Mouse (Mus musculus): ENCODE data around the gene Chst10. TPM values are rescaled to one million over a fixed set of nuclear protein-coding genes. Genes with fewer than 3 reads are reported as not detected.

The Chst10 gene
- polyA plus RNA-seq, 1 experiment from 2014 or later = 14.3 TPM

GRCm38 (mm10) chr1:38860867-38861524 lies 37.0 kb downstream of the Chst10 start:
- no peaks in the 10 kb centered on the region for H3K27me3 ChIP-seq (ENCODE audit: insufficient read depth, poor library complexity, severe bottlenecking)

GRCm38 (mm10) chr1:38860207-38860606 lies 37.8 kb downstream of the Chst10 start:
- DNase-seq (ENCODE audit: low spot score) = no peak
- H3K4me3 ChIP-seq = no peak overlapping the region
- H3K36me3 ChIP-seq = peaks cover 11% of the 10 kb centered on the region
- no peaks in the 10 kb centered on the region for H3K4me1 ChIP-seq (replicated peaks)
- peaks cover 7% of the 10 kb centered on the region for H3K27me3 ChIP-seq (ENCODE audit: insufficient read depth, poor library complexity, severe bottlenecking)
- no peak overlapping the region for H3K27ac ChIP-seq
- 87% methylated on average over 5 of the region's 5 CpGs for WGBS
- no peaks in the 10 kb centered on the region for H3K9me3 ChIP-seq

More at GRCm38 (mm10) chr1:38860867-38861524, 37.0 kb downstream of the Chst10 start:
- 90% methylated on average over 9 of the region's 9 CpGs for WGBS
- H3K36me3 ChIP-seq = peaks cover 17% of the 10 kb centered on the region
- no peak for DNase-seq (ENCODE audit: low spot score)
- no peak overlapping the region for H3K27ac ChIP-seq
- H3K4me1 ChIP-seq (replicated peaks) = no peaks in the 10 kb centered on the region
- H3K4me3 ChIP-seq = no peak overlapping the region
- H3K9me3 ChIP-seq = no peaks in the 10 kb centered on the region

- Histone ChIP-seq H3K4me1 (replicated peaks) (no peaks in the 10 kb centered on the region), H3K27ac (no peak overlapping the region), H3K27me3 (ENCODE audit: insufficient read depth, poor library complexity, severe bottlenecking) (peaks cover 35% of the 10 kb centered on the region), H3K36me3 (no peaks in the 10 kb centered on the region), H3K9me3 (no peaks in the 10 kb centered on the region), H3K4me3 (no peak overlapping the region)
- 13% methylated on average over 3 of the region's 3 CpGs for WGBS
- DNase-seq (ENCODE audit: low spot score) = peak; percentile 76
Observed at GRCm38 (mm10) chr1:38856196-38856595, 41.8 kb downstream of the Chst10 start.

GRCm38 (mm10) chr1:38852250-38852649 lies 45.7 kb downstream of the Chst10 start:
- Histone ChIP-seq H3K36me3 (no peaks in the 10 kb centered on the region), H3K27me3 (ENCODE audit: insufficient read depth, poor library complexity, severe bottlenecking) (peaks cover 52% of the 10 kb centered on the region), H3K4me1 (replicated peaks) (peaks cover 23% of the 10 kb centered on the region), H3K27ac (no peak overlapping the region), H3K4me3 (no peak overlapping the region), H3K9me3 (no peaks in the 10 kb centered on the region)
- 75% methylated on average over 2 of the region's 2 CpGs for WGBS
- DNase-seq (ENCODE audit: low spot score) = no peak

DNA sequence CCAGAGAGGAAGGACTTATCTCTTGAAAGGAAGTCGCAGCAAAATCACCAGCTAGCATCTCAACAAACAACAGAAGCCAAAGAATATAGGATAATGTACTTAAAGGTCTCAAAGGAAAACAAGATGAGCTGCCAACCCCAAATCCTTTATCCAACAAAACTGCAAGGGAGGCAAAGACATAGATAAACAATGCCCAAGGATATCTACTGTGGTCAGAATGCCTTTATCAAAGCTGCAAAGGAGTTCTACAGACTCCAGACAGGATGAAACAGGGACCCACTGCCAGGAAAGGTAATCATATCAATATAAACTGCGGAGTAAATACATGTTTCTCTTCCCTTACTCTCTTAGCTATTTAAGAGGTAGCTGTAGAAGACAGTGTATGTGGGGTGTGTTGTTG lies 47.3 kb downstream of the Chst10 start:
- WGBS = 88% methylated on average over 2 of the region's 2 CpGs
- DNase-seq (ENCODE audit: low spot score) = no peak
- Histone ChIP-seq H3K4me1 (replicated peaks) (peaks cover 28% of the 10 kb centered on the region), H3K9me3 (no peaks in the 10 kb centered on the region), H3K36me3 (no peaks in the 10 kb centered on the region), H3K27ac (no peak overlapping the region), H3K4me3 (no peak overlapping the region), H3K27me3 (ENCODE audit: insufficient read depth, poor library complexity, severe bottlenecking) (peaks cover 59% of the 10 kb centered on the region)

GRCm38 (mm10) chr1:38848451-38849289 lies 49.3 kb downstream of the Chst10 start:
- Histone ChIP-seq H3K27me3 (ENCODE audit: insufficient read depth, poor library complexity, severe bottlenecking) (peaks cover 49% of the 10 kb centered on the region), H3K9me3 (no peaks in the 10 kb centered on the region), H3K4me1 (replicated peaks) (peaks cover 28% of the 10 kb centered on the region), H3K36me3 (no peaks in the 10 kb centered on the region), H3K27ac (no peak overlapping the region), H3K4me3 (no peak overlapping the region)
- 39% methylated on average over 2 of the region's 2 CpGs for WGBS
- no peak for DNase-seq (ENCODE audit: low spot score)

DNA sequence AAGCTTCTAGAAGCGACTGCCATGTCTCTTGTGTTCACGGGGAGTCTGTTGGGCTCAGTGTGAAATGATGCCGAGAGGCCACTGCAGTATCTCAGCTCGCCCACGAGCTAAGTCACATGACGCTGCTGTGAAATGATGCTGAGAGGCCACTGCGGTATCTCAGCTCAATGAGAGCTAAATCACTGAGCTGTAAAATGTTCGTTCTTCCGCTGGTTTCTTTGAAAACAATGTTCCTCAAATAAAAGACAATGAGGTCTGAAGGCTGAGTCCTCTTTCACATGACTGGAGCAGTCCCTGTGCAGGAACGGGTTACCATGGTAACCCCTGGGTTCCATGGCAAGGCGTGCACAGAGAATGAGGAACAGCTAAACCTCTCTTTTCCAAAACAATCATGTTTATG lies 50.0 kb downstream of the Chst10 start:
- whole genome bisulfite sequencing = 26% methylated on average over 11 of the region's 11 CpGs
- H3K36me3 ChIP-seq = no peaks in the 10 kb centered on the region
- peaks cover 45% of the 10 kb centered on the region for H3K27me3 ChIP-seq (ENCODE audit: insufficient read depth, poor library complexity, severe bottlenecking)
- H3K9me3 ChIP-seq = no peaks in the 10 kb centered on the region
- H3K27ac ChIP-seq = peak overlapping the region; percentile 74
- peaks cover 28% of the 10 kb centered on the region for H3K4me1 ChIP-seq (replicated peaks)
- peak overlapping the region; percentile 34 for H3K4me3 ChIP-seq
- DNase-seq (ENCODE audit: low spot score) = peak; percentile 64

DNA sequence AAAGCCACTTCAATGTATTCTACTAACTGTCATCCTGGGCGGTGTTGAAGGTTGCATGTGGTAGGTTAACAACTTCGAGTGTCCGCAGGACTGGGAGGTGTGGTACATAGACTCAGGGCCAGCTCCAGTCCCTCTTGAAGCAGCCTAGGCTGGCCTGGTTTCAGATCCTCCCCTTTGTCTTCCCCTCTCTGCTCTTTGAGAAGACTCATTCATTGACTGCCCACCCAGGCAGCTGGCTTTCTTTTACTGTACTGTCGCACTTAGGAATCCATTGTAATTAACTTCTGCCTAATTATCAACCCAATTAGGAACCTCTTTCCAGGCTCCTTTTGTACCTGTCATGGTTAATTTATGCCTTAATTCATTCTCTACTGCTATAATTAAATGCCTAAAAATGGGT lies 54.7 kb downstream of the Chst10 start:
- 64% methylated on average over 4 of the region's 4 CpGs for WGBS
- H3K9me3 ChIP-seq = no peaks in the 10 kb centered on the region
- H3K4me1 ChIP-seq (replicated peaks) = peaks cover 14% of the 10 kb centered on the region
- H3K4me3 ChIP-seq = no peak overlapping the region
- no peaks in the 10 kb centered on the region for H3K36me3 ChIP-seq
- peaks cover 32% of the 10 kb centered on the region for H3K27me3 ChIP-seq (ENCODE audit: insufficient read depth, poor library complexity, severe bottlenecking)
- no peak for DNase-seq (ENCODE audit: low spot score)
- no peak overlapping the region for H3K27ac ChIP-seq

DNA sequence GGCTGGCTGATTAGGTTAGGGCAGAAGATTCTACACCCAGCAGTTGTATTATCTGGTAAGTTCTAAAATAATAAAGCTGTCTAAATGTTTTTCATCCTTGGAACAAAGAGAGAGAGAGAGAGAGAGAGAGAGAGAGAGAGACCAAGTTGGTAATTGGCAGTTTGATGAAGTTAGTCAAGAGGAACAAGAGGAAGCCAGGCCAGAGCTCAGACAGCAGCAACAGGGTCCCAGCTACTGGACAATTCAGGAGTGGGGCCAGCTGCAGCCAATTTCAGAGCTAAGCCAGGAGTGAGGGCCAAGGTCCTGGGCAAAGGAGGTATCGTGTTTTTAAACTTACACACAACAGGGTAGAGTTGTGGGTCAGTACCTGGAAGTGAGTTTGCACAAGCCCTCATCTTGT lies 55.1 kb downstream of the Chst10 start:
- Histone ChIP-seq H3K27ac (no peak overlapping the region), H3K4me1 (replicated peaks) (peaks cover 10% of the 10 kb centered on the region), H3K27me3 (ENCODE audit: insufficient read depth, poor library complexity, severe bottlenecking) (peaks cover 37% of the 10 kb centered on the region), H3K4me3 (no peak overlapping the region), H3K36me3 (no peaks in the 10 kb centered on the region), H3K9me3 (no peaks in the 10 kb centered on the region)
- no peak for DNase-seq (ENCODE audit: low spot score)
- WGBS = 80% methylated on average over 1 of the region's 1 CpGs

DNA sequence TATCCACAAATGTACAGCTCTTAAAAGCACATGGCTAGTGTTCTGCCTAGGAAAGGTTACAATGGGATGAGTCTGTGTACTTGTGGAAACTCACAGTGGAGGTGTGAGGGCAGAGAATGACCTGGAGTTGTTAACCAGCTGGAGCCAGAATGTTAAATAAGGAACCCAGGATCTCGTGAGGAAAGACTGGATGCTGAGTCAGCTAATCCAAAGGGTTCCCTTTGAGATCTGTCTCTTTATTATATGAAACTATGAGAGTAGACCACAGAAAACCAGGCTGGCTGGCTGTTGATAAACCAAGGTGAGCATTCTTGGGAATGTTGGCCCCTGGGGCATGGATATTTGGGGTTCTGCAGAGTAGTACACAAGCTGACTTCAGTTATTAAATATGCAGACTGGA lies 58.0 kb downstream of the Chst10 start:
- Histone ChIP-seq H3K4me3 (no peak overlapping the region), H3K27me3 (ENCODE audit: insufficient read depth, poor library complexity, severe bottlenecking) (peaks cover 55% of the 10 kb centered on the region), H3K27ac (no peak overlapping the region), H3K9me3 (no peaks in the 10 kb centered on the region), H3K4me1 (replicated peaks) (peaks cover 17% of the 10 kb centered on the region), H3K36me3 (no peaks in the 10 kb centered on the region)
- DNase-seq (ENCODE audit: low spot score) = no peak
- 57% methylated on average over 1 of the region's 1 CpGs for WGBS

DNA sequence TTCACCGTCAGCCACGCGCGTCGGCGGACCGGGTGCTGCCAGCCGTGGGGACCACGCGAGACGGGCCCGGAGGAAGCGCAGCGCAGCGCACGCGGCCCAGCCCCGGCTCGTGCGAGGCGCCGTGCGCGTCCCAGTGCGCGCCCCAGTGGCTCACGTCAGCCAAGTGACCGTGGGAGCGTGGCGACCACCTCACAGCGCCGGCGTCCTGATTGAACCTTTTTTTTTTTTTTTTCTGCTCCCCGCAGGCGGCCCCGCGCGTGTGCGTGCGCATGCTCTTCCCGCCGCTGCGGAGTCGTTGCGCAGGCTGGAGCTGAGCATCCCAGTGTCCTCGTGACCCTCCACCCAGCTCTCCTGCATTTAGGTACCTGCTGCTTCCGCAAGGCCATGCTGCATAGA lies 61.5 kb downstream of the Chst10 start, which contains the start of gene Lonrf2:
TSS of gene Lonrf2 (minus strand) at position 235 of the 396 bp plus-strand sequence.
- peak; percentile 61 for DNase-seq (ENCODE audit: low spot score)
- peaks cover 21% of the 10 kb centered on the region for H3K4me1 ChIP-seq (replicated peaks)
- H3K27me3 ChIP-seq (ENCODE audit: insufficient read depth, poor library complexity, severe bottlenecking) = peaks cover 54% of the 10 kb centered on the region
- no peaks in the 10 kb centered on the region for H3K9me3 ChIP-seq
- H3K27ac ChIP-seq = peak within 1 kb of the TSS; percentile 91
- H3K4me3 ChIP-seq = peak within 1 kb of the TSS; percentile 80
- 2% methylated on average over 46 of the region's 47 CpGs for WGBS
- peaks cover 25% of the 10 kb centered on the region for H3K36me3 ChIP-seq

- Histone ChIP-seq H3K4me1 (replicated peaks) (peaks cover 21% of the 10 kb centered on the region), H3K36me3 (peaks cover 25% of the 10 kb centered on the region), H3K4me3 (peak overlapping the region; percentile 80), H3K27me3 (ENCODE audit: insufficient read depth, poor library complexity, severe bottlenecking) (peaks cover 54% of the 10 kb centered on the region), H3K9me3 (no peaks in the 10 kb centered on the region), H3K27ac (peak overlapping the region; percentile 91)
- WGBS = 3% methylated on average over 103 of the region's 103 CpGs
- DNase-seq (ENCODE audit: low spot score) = peak; percentile 61
Observed at GRCm38 (mm10) chr1:38835568-38836476, 62.1 kb downstream of the Chst10 start.

All from hindbrain, embryonic 10.5 days (tissue).